Mouse (Mus musculus) kidney, postnatal 0 days (tissue): ENCODE measurements around the gene Erc2. TPM values are rescaled to one million over a fixed set of nuclear protein-coding genes. Genes with fewer than 3 reads are reported as not detected.

ENCODE experiments used
- ATAC-seq: fragments of 200-750 bp; cut with Nextera tagmentation; replicated peaks from 2 replicates; pipeline ENCODE4 v1.8.0; 2017; ENCODE audit warnings: low read depth, moderate number of reproducible peaks, moderate TSS enrichment, moderate library complexity; ENCODE audit not compliant: low FRiP score
- DNase-seq: peaks from one replicate; pipeline ENCODE4 v3.0.0-alpha.2; 2016; ENCODE audit warnings: low spot score
- H3K27ac ChIP-seq: fragments of 300-500 bp; sonication (generic); 2 replicates; pipeline ENCODE4 v1.5.1; 2014; ENCODE audit warnings: mild to moderate bottlenecking
- H3K27me3 ChIP-seq: fragments of 300-500 bp; sonication (generic); 2 replicates; pipeline ENCODE4 v1.6.1; 2014; ENCODE audit warnings: low read length, mixed read lengths; ENCODE audit not compliant: insufficient read depth
- H3K36me3 ChIP-seq: fragments of 300-500 bp; sonication (generic); 2 replicates; pipeline ENCODE4 v1.6.1; 2014; ENCODE audit warnings: low read length, mixed read lengths; ENCODE audit not compliant: insufficient read depth
- H3K4me1 ChIP-seq: fragments of 300-500 bp; sonication (generic); replicated peaks from 2 replicates; pipeline ENCODE4 v1.6.1; 2014; ENCODE audit warnings: antibody characterized with exemption, low read length, mixed read lengths; ENCODE audit not compliant: insufficient read depth
- H3K4me2 ChIP-seq: fragments of 300-500 bp; sonication (generic); 2 replicates; pipeline ENCODE4 v1.6.1; 2014; ENCODE audit warnings: mild to moderate bottlenecking, low read length, moderate library complexity, mixed read lengths
- H3K4me3 ChIP-seq: fragments of 300-500 bp; sonication (generic); replicated peaks from 2 replicates; pipeline ENCODE4 v1.5.1; 2014; ENCODE audit warnings: low read depth, low read length
- H3K9ac ChIP-seq: fragments of 300-500 bp; sonication (generic); 2 replicates; pipeline ENCODE4 v1.6.1; 2014; ENCODE audit warnings: low read depth, low read length
- H3K9me3 ChIP-seq: fragments of 300-500 bp; sonication (generic); replicated peaks from 2 replicates; pipeline ENCODE4 v1.6.1; 2016; ENCODE audit warnings: low read length, inconsistent platforms, mixed read lengths
- CTCF ChIP-seq: IDR thresholded peaks from 2 replicates; pipeline ENCODE4 v1.5.1; 2016; ENCODE audit warnings: antibody characterized with exemption, low read depth, mild to moderate bottlenecking, moderate library complexity
- WGBS: fragments of 180-500 bp; shearing (Covaris S2); extraction: QIAGEN DNeasy Blood & Tissue Kit; methylation state at CpG from one replicate; pipeline ENCODE4 v1.1.7; 2014; 5-methylcytosine and 5-hydroxymethylcytosine counted together
- polyA plus RNA-seq: library from polyadenylated mRNA; unstranded; fragments of >200 nt; fragmentation: Nextera tagmentation; extraction: Ambion mirVana; gene quantifications from 2 replicates; pipeline ENCODE4 v1.2.1, GENCODE M21; 2015

Gene Erc2
- polyA plus RNA-seq, 1 experiment from 2014 or later = 6.8 TPM

- Histone ChIP-seq H3K27ac (no peak overlapping the region), H3K9me3 (no peaks in the 10 kb centered on the region), H3K27me3 (no peaks in the 10 kb centered on the region), H3K4me2 (no peak overlapping the region), H3K9ac (no peak overlapping the region), H3K4me1 (no peaks in the 10 kb centered on the region), H3K36me3 (no peaks in the 10 kb centered on the region), H3K4me3 (no peak overlapping the region)
- 51% methylated on average over 6 of the region's 6 CpGs for WGBS
- peak; percentile 16; the same call in 1 of the 2 replicates for TF ChIP-seq CTCF
- no peak for ATAC-seq
- DNase-seq = peak; percentile 33
These were observed 178.5 kb downstream of the Erc2 start for GRCm38 (mm10) chr14:27800766-27801165.

- Histone ChIP-seq H3K36me3 (no peaks in the 10 kb centered on the region), H3K4me1 (no peaks in the 10 kb centered on the region), H3K4me3 (no peak overlapping the region), H3K9ac (no peak overlapping the region), H3K9me3 (no peaks in the 10 kb centered on the region), H3K4me2 (no peak overlapping the region), H3K27ac (no peak overlapping the region), H3K27me3 (no peaks in the 10 kb centered on the region)
- ATAC-seq (no peak), DNase-seq (peak; percentile 80)
- WGBS = 95% methylated on average over 3 of the region's 3 CpGs
- peak; percentile 99 for TF ChIP-seq CTCF
These were observed 181.7 kb downstream of the Erc2 start for GRCm38 (mm10) chr14:27803961-27804360.

GRCm38 (mm10) chr14:27805064-27805463 lies 182.8 kb downstream of the Erc2 start:
- H3K9me3 ChIP-seq = no peaks in the 10 kb centered on the region
- no peak for DNase-seq
- no peaks in the 10 kb centered on the region for H3K4me1 ChIP-seq
- no peak overlapping the region for H3K4me3 ChIP-seq
- H3K27ac ChIP-seq = no peak overlapping the region
- TF ChIP-seq CTCF = no peak
- no peak overlapping the region for H3K4me2 ChIP-seq
- no peak for ATAC-seq
- no peak overlapping the region for H3K9ac ChIP-seq
- H3K27me3 ChIP-seq = no peaks in the 10 kb centered on the region
- no peaks in the 10 kb centered on the region for H3K36me3 ChIP-seq
- WGBS = 68% methylated on average over 13 of the region's 13 CpGs

GRCm38 (mm10) chr14:27808080-27808479 lies 185.9 kb downstream of the Erc2 start:
- H3K27me3 ChIP-seq = no peaks in the 10 kb centered on the region
- no peak overlapping the region for H3K9ac ChIP-seq
- DNase-seq = peak; percentile 83
- TF ChIP-seq CTCF = peak; percentile 91
- H3K4me1 ChIP-seq = no peaks in the 10 kb centered on the region
- no peak for ATAC-seq
- 2% methylated on average over 9 of the region's 9 CpGs for WGBS
- peak overlapping the region; percentile 29; the same call in 1 of the 2 replicates for H3K4me2 ChIP-seq
- no peaks in the 10 kb centered on the region for H3K9me3 ChIP-seq
- H3K4me3 ChIP-seq = no peak overlapping the region
- H3K27ac ChIP-seq = no peak overlapping the region
- H3K36me3 ChIP-seq = no peaks in the 10 kb centered on the region

- ATAC-seq (no peak), DNase-seq (no peak)
- Histone ChIP-seq H3K27ac (no peak overlapping the region), H3K27me3 (no peaks in the 10 kb centered on the region), H3K36me3 (no peaks in the 10 kb centered on the region), H3K9me3 (no peaks in the 10 kb centered on the region), H3K9ac (no peak overlapping the region), H3K4me1 (no peaks in the 10 kb centered on the region), H3K4me2 (peak overlapping the region; percentile 29; the same call in 1 of the 2 replicates), H3K4me3 (no peak overlapping the region)
- no peak for TF ChIP-seq CTCF
- WGBS = 43% methylated on average over 10 of the region's 10 CpGs
These were observed 186.4 kb downstream of the Erc2 start for GRCm38 (mm10) chr14:27808523-27809114.

- H3K27ac ChIP-seq = no peak overlapping the region
- WGBS = 37% methylated on average over 7 of the region's 7 CpGs
- H3K36me3 ChIP-seq = no peaks in the 10 kb centered on the region
- no peaks in the 10 kb centered on the region for H3K27me3 ChIP-seq
- DNase-seq = no peak
- no peak overlapping the region for H3K4me3 ChIP-seq
- H3K4me2 ChIP-seq = no peak overlapping the region
- TF ChIP-seq CTCF = no peak
- H3K9me3 ChIP-seq = no peaks in the 10 kb centered on the region
- no peak for ATAC-seq
- H3K9ac ChIP-seq = no peak overlapping the region
- no peaks in the 10 kb centered on the region for H3K4me1 ChIP-seq
These were observed 188.6 kb downstream of the Erc2 start for GRCm38 (mm10) chr14:27810790-27811189.

- no peaks in the 10 kb centered on the region for H3K4me1 ChIP-seq
- no peaks in the 10 kb centered on the region for H3K27me3 ChIP-seq
- no peaks in the 10 kb centered on the region for H3K36me3 ChIP-seq
- ATAC-seq = no peak
- H3K4me2 ChIP-seq = no peak overlapping the region
- WGBS = 95% methylated on average over 3 of the region's 3 CpGs
- no peak for DNase-seq
- H3K27ac ChIP-seq = no peak overlapping the region
- no peak overlapping the region for H3K4me3 ChIP-seq
- no peak overlapping the region for H3K9ac ChIP-seq
- no peak for TF ChIP-seq CTCF
- no peaks in the 10 kb centered on the region for H3K9me3 ChIP-seq
These were observed 189.4 kb downstream of the Erc2 start for GRCm38 (mm10) chr14:27811649-27812048.
